Mouse (Mus musculus): ENCODE measurements at regions not wholly inside any gene's neighbourhood (a gene's known extent, or its start where the extent isn't known, plus 50 kb on each side); places are given as distances from the start of the nearest gene placed in this dataset.

- DNase-seq (ENCODE audit: low spot score): no peak
These were observed 801.8 kb upstream of the B3galt2 start for GRCm38 (mm10) chr1:142838663-142839062.

- DNase-seq (ENCODE audit: low spot score): no peak
These were observed 773.3 kb upstream of the B3galt2 start for GRCm38 (mm10) chr1:142867024-142867700.

- no peak for DNase-seq (ENCODE audit: low spot score)
These were observed 748.6 kb upstream of the B3galt2 start for GRCm38 (mm10) chr1:142891842-142892241.

DNA sequence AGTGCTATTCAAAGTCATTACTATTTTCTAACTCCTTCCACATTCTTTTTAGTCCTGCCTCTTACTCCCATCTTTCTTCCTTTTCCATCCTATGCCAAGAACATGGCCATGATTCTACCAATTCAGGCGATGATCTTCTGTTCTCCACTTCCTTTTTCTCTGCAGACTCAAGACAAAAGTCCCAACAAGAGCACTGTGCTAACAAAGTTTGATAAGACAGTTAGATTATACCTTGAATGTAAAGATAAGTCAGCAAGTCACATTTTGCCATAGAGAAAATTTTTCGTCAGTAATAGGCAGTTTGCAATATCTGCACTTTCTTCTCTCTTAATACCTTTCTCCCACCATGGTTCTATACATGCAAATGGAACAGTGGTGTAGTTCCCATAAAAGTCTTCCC is 747.3 kb upstream of the B3galt2 start:
- no peak for DNase-seq (ENCODE audit: low spot score)

DNA sequence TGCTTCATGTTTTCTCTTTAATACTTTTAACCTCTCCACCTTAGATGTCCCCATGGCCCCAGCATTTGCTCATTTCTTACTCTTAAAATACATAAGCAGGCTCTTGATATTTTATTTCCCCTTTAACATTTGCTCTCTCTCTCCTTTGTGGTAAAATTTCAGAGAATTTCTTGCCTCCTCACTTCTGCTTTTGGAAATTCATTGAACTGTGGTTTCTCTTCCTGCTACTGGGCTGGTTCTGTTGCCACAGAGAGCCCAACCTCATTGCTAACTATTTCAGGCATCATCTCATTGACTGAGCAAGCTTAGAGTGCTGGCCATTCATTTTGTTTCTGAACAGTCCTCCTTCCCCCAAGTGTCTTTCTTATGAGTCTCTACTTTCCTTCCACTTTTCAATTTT is 746.3 kb upstream of the B3galt2 start:
- no peak for DNase-seq (ENCODE audit: low spot score)

DNA sequence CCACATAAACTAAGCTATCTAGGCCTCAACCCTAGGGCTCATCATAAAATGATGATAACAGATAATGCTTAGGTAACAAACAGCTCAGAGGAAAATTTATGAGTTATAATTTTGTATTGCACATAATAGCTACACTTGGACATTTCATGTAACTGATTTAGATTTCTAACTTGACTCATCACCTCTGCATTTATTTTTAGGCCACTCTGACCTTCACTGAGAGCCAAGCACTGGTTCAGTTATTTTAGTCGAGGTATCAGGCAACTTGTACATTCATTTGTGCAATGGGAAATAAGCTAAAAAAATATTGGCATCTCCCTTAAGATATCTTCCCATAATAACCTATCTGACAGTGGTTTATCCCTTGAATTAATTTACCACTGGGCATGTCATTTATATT is 745.4 kb upstream of the B3galt2 start:
- DNase-seq (ENCODE audit: low spot score): no peak

GRCm38 (mm10) chr1:142909907-142910306 is 730.6 kb upstream of the B3galt2 start:
- DNase-seq (ENCODE audit: low spot score): no peak

- no peak for DNase-seq (ENCODE audit: low spot score)
These were observed 683.8 kb upstream of the B3galt2 start for GRCm38 (mm10) chr1:142956686-142957085.

DNA sequence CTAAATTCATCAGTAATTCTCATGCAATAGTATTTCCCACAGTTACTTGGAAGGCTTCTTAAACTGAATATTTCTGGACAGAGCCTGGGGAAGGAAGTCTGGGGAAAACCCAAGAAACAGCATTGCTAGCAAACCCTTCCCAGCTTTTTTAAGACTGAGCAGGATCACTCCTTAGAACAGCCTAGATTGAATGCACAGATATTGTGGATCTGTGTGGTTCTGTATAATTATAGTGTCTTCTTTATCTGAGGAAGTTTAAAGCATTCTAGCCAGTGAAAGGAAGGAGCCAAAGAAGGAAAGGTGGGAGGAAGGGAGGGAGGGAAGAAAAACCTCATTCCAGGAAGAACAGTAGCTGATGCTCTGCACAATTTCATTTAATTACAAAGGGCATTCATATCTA is 669.0 kb upstream of the B3galt2 start:
- no peak for DNase-seq (ENCODE audit: low spot score)

DNA sequence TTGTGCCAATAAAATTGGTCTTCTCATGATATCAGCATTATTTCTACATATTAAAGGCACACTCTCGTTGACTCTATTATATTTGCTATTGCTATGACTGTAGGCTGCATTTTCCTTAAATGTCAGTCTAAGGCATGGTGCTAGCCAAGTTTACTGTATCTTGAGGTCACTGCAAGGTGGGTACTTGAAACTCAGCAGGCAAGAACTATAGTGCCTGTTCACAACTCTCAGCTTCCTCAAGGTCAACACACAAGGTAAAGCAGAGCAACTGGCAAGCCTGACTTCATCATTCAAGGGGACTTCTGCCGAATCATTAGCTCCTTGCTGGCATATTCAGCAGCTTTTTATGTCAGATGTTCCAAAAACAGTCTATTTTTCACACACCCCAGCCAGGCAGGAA is 667.1 kb upstream of the B3galt2 start:
- DNase-seq (ENCODE audit: low spot score): no peak

- no peak for DNase-seq (ENCODE audit: low spot score)
These were observed 657.5 kb upstream of the B3galt2 start for GRCm38 (mm10) chr1:142982994-142983393.

DNA sequence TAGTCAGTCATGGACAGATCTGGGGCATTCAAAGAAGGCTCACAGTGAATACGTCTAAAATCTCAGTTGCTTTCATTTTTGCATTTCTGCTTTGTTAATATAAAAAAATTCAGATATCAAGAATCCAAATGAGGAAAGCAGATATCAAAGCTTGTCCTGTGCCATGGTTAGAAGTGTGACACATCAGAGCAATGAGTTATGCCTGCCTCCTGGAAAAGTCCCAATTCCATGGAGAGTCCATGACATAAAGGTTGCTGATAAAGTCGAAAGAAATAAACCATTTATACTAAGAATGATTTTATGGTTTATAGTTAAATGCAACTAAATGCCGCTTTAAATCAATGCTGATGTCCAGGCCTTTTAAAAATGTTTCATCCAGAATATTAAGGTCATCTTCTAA is 656.8 kb upstream of the B3galt2 start:
- DNase-seq (ENCODE audit: low spot score): no peak

DNA sequence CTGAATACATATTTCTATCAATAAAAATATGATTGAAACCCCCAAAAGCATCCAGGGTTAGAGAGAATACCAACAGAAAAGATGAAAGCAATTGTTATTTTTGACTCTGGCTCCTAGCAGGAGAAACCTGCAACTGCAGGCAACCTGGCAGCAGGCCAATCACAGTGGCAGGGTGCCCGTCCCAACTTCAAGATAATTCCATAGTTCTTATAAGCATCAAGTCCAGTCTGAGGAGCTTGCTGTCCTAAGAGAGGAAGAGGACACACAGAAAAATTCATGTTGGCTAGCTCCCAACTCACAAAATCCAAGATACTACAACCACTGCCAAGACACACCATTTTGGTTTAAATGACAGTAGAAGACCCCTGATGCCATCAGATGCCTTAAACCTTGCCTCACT is 654.9 kb upstream of the B3galt2 start:
- peak; percentile 1 for DNase-seq (ENCODE audit: low spot score)

DNA sequence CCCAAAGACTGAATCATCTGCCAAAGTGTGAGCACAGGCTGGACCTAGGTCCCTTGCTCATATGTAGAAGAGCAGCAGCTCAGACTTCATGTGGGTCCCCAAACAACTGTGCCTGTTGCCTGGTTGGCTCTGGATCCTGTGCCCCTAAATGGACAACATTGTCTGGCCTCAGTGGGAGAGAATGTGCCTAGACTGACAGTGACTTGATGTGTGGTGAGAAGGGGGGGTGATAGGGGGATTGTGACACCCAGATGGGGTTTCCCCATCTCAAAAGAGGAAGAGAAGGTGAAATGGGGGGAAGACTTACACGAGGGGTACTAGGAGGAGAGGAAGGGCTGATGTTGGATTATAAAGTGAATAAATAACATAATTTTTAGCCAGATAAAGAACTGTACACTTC is 640.2 kb upstream of the B3galt2 start:
- no peak for DNase-seq (ENCODE audit: low spot score)

DNA sequence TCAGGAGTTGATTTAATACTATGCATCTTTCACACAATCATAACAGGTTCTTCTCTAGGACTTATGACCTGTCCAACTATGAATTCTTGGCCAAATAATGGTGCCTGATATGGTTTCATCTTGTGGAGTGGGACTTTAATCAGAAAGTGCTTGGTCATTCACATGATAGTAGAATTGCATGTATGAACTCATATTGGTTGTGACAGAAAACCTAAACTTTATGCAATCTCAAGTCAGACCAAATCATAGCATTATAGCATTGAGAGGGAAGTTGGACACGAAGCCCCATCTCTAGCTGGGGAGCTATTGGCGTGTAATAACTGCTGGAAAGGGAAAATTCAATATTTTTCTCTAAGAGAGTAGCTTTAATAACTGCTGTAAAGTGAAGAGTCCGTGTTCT is 639.4 kb upstream of the B3galt2 start:
- DNase-seq (ENCODE audit: low spot score): no peak

DNA sequence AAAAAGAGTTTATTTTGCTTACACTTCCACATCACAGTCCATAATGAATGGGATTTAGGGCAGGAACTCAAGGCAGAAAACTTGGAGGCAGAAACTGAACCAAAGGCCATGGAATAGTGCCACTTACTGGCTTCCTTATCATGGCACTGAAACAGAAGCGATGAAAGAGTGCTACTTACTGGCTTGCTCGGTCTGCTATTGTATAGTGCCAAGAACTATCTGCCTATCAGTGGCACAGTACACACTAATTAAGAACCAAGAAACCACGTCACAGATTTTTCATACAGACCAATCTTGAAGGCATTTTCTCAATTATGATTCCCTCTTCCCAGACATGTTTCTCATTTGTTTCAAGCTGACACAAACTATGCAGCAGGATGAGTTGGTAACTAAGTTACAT is 634.4 kb upstream of the B3galt2 start:
- DNase-seq (ENCODE audit: low spot score): no peak

GRCm38 (mm10) chr1:143019982-143020381 is 620.5 kb upstream of the B3galt2 start:
- no peak for DNase-seq (ENCODE audit: low spot score)

DNA sequence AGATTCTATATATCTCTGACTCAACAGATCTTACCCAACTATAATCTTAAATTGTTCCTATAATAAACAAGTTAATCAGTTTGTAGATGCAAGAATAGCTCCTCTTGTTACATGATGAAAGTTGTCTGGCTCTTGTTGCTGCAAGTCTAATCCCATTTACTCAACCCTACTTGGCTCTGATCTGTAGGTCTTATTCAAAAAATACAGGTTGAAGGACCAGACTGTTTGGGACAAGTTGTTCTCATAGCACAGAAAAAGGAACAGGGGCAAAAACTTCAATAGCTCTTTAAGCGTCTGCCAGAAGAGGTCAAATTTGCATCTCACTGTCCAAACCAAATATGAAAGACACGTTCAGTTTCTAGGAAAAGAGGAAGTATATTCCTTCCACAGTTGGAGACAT is 587.3 kb upstream of the B3galt2 start:
- no peak for DNase-seq (ENCODE audit: low spot score)

GRCm38 (mm10) chr1:143053599-143053998 is 586.9 kb upstream of the B3galt2 start:
- DNase-seq (ENCODE audit: low spot score): no peak

GRCm38 (mm10) chr1:143054451-143055024 is 585.9 kb upstream of the B3galt2 start:
- DNase-seq (ENCODE audit: low spot score): no peak

DNA sequence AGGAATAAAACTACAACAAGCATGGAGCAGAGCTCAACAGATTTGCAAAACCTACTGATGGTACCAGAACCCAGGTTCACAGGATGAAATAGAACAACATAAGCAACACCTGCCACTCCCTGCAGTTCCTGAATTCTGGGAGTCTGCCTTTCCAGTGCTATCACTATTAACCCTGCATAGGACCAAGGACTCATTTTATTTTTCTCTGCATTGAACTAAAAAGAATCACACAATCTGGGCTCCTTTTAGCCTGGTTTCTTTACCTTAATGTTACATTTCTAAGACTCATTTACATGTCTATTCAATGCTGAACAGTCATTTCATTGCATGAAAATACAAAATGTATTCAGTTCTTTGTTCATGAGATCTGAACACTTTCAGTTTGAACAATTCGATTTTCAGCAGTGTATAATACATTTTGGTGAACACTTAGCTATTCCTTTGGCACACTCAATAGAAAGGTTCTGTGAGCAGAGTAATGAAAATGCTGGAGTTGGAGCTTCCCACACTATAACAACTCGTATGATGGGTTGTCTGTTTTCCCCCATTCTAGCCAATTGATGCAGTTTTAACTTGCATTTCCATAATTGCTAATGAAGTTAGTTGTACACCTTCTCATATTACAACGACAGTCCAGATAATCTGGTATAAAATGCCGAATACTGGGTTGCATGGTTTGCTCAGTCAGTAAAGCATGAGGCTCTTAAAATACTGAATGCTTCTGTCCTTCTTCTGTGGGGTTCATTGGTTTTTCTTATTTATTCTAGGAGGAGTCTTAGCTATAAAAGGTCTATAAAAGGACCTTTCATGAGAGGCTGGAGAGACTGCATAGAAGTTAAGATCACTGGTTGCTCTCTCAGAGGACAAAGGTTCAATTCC is 579.5 kb upstream of the B3galt2 start:
- DNase-seq (ENCODE audit: low spot score): no peak

DNA sequence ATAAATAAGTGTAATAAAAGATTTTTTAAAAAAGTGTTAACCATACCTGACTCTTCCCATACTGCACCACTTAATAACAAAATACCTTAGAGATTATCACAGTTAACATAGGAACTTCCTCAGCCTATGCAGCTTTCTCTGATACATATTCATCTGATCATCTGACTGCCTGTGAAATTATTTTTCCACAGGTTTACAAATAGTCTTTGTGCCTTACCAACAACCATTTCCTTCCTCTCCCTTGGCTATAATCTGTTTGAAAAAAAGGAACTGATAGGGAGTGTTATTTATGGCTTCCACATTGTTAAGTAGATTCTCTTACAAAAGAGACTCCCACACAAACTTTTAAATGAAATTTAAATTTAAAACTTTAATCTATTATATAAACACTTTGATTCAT is 575.0 kb upstream of the B3galt2 start:
- DNase-seq (ENCODE audit: low spot score): no peak

- no peak for DNase-seq (ENCODE audit: low spot score)
These were observed 568.6 kb upstream of the B3galt2 start for GRCm38 (mm10) chr1:143071781-143072382.
